Mouse (Mus musculus): ENCODE measurements around the gene Irgc1. TPM values are rescaled to one million over a fixed set of nuclear protein-coding genes. Genes with fewer than 3 reads are reported as not detected.
A peak's percentile ranks its signal among the peaks of the same experiment; 100 is the strongest.

Irgc1 gene
- total and polyA plus RNA-seq, 2 experiments from 2014 or later = not detected

GRCm38 (mm10) chr7:24437981-24438380 lies 14.1 kb downstream of the Irgc1 start:
- Histone ChIP-seq H3K36me3 (ENCODE audit: insufficient read depth, low read length) (no peaks in the 10 kb centered on the region), H3K27me3 (ENCODE audit: insufficient read depth, low read length) (no peaks in the 10 kb centered on the region), H3K9ac (replicated peaks; ENCODE audit: low read length, poor library complexity, severe bottlenecking) (no peak overlapping the region), H3K4me1 (ENCODE audit: insufficient read depth, low read length) (no peaks in the 10 kb centered on the region), H3K4me2 (ENCODE audit: low read depth, low read length, poor library complexity, severe bottlenecking) (no peak overlapping the region), H3K9me3 (ENCODE audit: low read length) (no peaks in the 10 kb centered on the region), H3K27ac (ENCODE audit: low read depth, low read length) (no peak overlapping the region), H3K4me3 (ENCODE audit: low read depth, low read length) (no peak overlapping the region)
- TF ChIP-seq CTCF (IDR thresholded peaks at IDR 0.05) = no peak
- 69% methylated on average over 10 of the region's 10 CpGs for WGBS
- DNase-seq (ENCODE audit: low spot score) (no peak), ATAC-seq (ENCODE audit: low FRiP score) (no peak)

GRCm38 (mm10) chr7:24435305-24435704 lies 16.8 kb downstream of the Irgc1 start:
- 66% methylated on average over 5 of the region's 5 CpGs for WGBS
- Histone ChIP-seq H3K36me3 (ENCODE audit: insufficient read depth, low read length) (no peaks in the 10 kb centered on the region), H3K9me3 (ENCODE audit: low read length) (no peaks in the 10 kb centered on the region), H3K4me3 (ENCODE audit: low read depth, low read length) (no peak overlapping the region), H3K4me1 (ENCODE audit: insufficient read depth, low read length) (no peaks in the 10 kb centered on the region), H3K27me3 (ENCODE audit: insufficient read depth, low read length) (no peaks in the 10 kb centered on the region), H3K9ac (replicated peaks; ENCODE audit: low read length, poor library complexity, severe bottlenecking) (no peak overlapping the region), H3K4me2 (ENCODE audit: low read depth, low read length, poor library complexity, severe bottlenecking) (no peak overlapping the region), H3K27ac (ENCODE audit: low read depth, low read length) (no peak overlapping the region)
- DNase-seq (ENCODE audit: low spot score) (no peak), ATAC-seq (ENCODE audit: low FRiP score) (no peak)
- no peak for TF ChIP-seq CTCF (IDR thresholded peaks at IDR 0.05)

- H3K27me3 ChIP-seq (ENCODE audit: insufficient read depth, low read length) = no peaks in the 10 kb centered on the region
These were observed 20.4 kb downstream of the Irgc1 start for GRCm38 (mm10) chr7:24431713-24432112.

GRCm38 (mm10) chr7:24430551-24431345 lies 21.3 kb downstream of the Irgc1 start:
- Histone ChIP-seq H3K27ac (ENCODE audit: low read depth, low read length) (no peak overlapping the region), H3K9ac (replicated peaks; ENCODE audit: low read length, poor library complexity, severe bottlenecking) (no peak overlapping the region), H3K4me3 (ENCODE audit: low read depth, low read length) (no peak overlapping the region), H3K4me1 (ENCODE audit: insufficient read depth, low read length) (no peaks in the 10 kb centered on the region), H3K27me3 (ENCODE audit: insufficient read depth, low read length) (no peaks in the 10 kb centered on the region), H3K4me2 (ENCODE audit: low read depth, low read length, poor library complexity, severe bottlenecking) (no peak overlapping the region), H3K36me3 (ENCODE audit: insufficient read depth, low read length) (no peaks in the 10 kb centered on the region), H3K9me3 (ENCODE audit: low read length) (no peaks in the 10 kb centered on the region)
- no peak for TF ChIP-seq CTCF (IDR thresholded peaks at IDR 0.05)
- DNase-seq (ENCODE audit: low spot score) (no peak), ATAC-seq (ENCODE audit: low FRiP score) (no peak)
- WGBS = 92% methylated on average over 15 of the region's 15 CpGs

More at GRCm38 (mm10) chr7:24431713-24432112, 20.4 kb downstream of the Irgc1 start:
- Histone ChIP-seq H3K9ac (replicated peaks; ENCODE audit: low read length, poor library complexity, severe bottlenecking) (no peak overlapping the region), H3K9me3 (ENCODE audit: low read length) (no peaks in the 10 kb centered on the region), H3K4me1 (ENCODE audit: insufficient read depth, low read length) (no peaks in the 10 kb centered on the region), H3K36me3 (ENCODE audit: insufficient read depth, low read length) (no peaks in the 10 kb centered on the region), H3K27ac (ENCODE audit: low read depth, low read length) (no peak overlapping the region), H3K4me2 (ENCODE audit: low read depth, low read length, poor library complexity, severe bottlenecking) (no peak overlapping the region), H3K4me3 (ENCODE audit: low read depth, low read length) (no peak overlapping the region)
- 71% methylated on average over 11 of the region's 11 CpGs for WGBS
- ATAC-seq (ENCODE audit: low FRiP score) (no peak), DNase-seq (ENCODE audit: low spot score) (no peak)
- TF ChIP-seq CTCF (IDR thresholded peaks at IDR 0.05) = no peak

- no peak overlapping the region for H3K4me2 ChIP-seq (ENCODE audit: low read depth, low read length, poor library complexity, severe bottlenecking)
- no peak overlapping the region for H3K27ac ChIP-seq (ENCODE audit: low read depth, low read length)
- DNase-seq (ENCODE audit: low spot score) (peak; percentile 79), ATAC-seq (ENCODE audit: low FRiP score) (no peak)
- no peaks in the 10 kb centered on the region for H3K27me3 ChIP-seq (ENCODE audit: insufficient read depth, low read length)
- 65% methylated on average over 16 of the region's 16 CpGs for WGBS
- no peaks in the 10 kb centered on the region for H3K36me3 ChIP-seq (ENCODE audit: insufficient read depth, low read length)
- no peak overlapping the region for H3K4me3 ChIP-seq (ENCODE audit: low read depth, low read length)
- H3K9me3 ChIP-seq (ENCODE audit: low read length) = no peaks in the 10 kb centered on the region
- TF ChIP-seq CTCF (IDR thresholded peaks at IDR 0.05) = no peak
- H3K4me1 ChIP-seq (ENCODE audit: insufficient read depth, low read length) = no peaks in the 10 kb centered on the region
- H3K9ac ChIP-seq (replicated peaks; ENCODE audit: low read length, poor library complexity, severe bottlenecking) = no peak overlapping the region
These were observed 22.5 kb downstream of the Irgc1 start for GRCm38 (mm10) chr7:24429413-24430112.

GRCm38 (mm10) chr7:24428725-24429124 lies 23.4 kb downstream of the Irgc1 start:
- Histone ChIP-seq H3K27ac (ENCODE audit: low read depth, low read length) (no peak overlapping the region), H3K36me3 (ENCODE audit: insufficient read depth, low read length) (no peaks in the 10 kb centered on the region), H3K4me2 (ENCODE audit: low read depth, low read length, poor library complexity, severe bottlenecking) (no peak overlapping the region), H3K4me1 (ENCODE audit: insufficient read depth, low read length) (no peaks in the 10 kb centered on the region), H3K4me3 (ENCODE audit: low read depth, low read length) (no peak overlapping the region), H3K9ac (replicated peaks; ENCODE audit: low read length, poor library complexity, severe bottlenecking) (no peak overlapping the region), H3K27me3 (ENCODE audit: insufficient read depth, low read length) (no peaks in the 10 kb centered on the region), H3K9me3 (ENCODE audit: low read length) (no peaks in the 10 kb centered on the region)
- TF ChIP-seq CTCF (IDR thresholded peaks at IDR 0.05) = no peak
- WGBS = 78% methylated on average over 5 of the region's 5 CpGs
- ATAC-seq (ENCODE audit: low FRiP score) = no peak
- DNase-seq (ENCODE audit: low spot score) = no peak

Data from midbrain, postnatal 0 days (tissue).